Mouse (Mus musculus) hindbrain, embryonic 16.5 days (tissue): ENCODE results near the gene Mfap3l. TPM values are rescaled to one million over a fixed set of nuclear protein-coding genes. Genes with fewer than 3 reads are reported as not detected.

Experiments used
- polyA plus RNA-seq: library from polyadenylated mRNA; unstranded; fragments of >200 nt; fragmentation: Nextera tagmentation; extraction: Ambion mirVana; gene quantifications from 2 replicates; pipeline ENCODE4 v1.2.1, GENCODE M21; 2015

Gene Mfap3l
- polyA plus RNA-seq, 1 experiment from 2014 or later: 5.3 TPM

Other genes with a start within 250 kb of the Mfap3l start
- gene Gm10283, start 129.6 kb upstream of the Mfap3l start, polyA plus RNA-seq: not detected in 2 replicates
- gene Aadat, start 126.9 kb upstream of the Mfap3l start, polyA plus RNA-seq: 2.2 and 2.5 TPM in 2 replicates